Mouse (Mus musculus): Measurements from ENCODE around the gene Kcnh2.

DNA sequence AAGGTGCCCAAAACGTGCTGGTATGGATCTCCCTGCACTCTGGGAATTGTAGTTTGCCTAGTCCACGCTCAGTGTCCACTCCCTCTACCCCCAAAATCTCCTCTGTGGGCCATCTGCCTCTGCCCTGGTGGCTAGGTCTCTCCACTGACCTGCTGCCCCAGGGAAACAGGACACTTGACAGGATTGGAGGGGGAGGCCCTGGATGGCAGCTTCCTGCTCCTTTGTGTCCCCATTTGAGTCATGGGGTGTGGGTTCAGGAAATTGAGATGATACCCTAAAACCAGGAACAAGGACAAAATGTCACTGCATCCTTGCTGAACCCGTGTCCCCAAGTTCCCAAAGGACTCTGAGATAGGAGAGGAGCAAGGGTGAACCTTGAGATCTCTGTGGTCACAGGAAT is 12.7 kb upstream of the Kcnh2 start:
- no peak for TF ChIP-seq CTCF (IDR thresholded peaks at IDR 0.05; ENCODE audit: control insufficient read depth, insufficient read depth, insufficient replicate concordance, low read depth, low read length)
- no peak for TF ChIP-seq POLR2A (IDR thresholded peaks at IDR 0.05; ENCODE audit: control insufficient read depth, low read depth, low read length)

Measured in testis, adult 2 months (tissue).